Mouse (Mus musculus): ENCODE results near the gene Scarf1.

DNA sequence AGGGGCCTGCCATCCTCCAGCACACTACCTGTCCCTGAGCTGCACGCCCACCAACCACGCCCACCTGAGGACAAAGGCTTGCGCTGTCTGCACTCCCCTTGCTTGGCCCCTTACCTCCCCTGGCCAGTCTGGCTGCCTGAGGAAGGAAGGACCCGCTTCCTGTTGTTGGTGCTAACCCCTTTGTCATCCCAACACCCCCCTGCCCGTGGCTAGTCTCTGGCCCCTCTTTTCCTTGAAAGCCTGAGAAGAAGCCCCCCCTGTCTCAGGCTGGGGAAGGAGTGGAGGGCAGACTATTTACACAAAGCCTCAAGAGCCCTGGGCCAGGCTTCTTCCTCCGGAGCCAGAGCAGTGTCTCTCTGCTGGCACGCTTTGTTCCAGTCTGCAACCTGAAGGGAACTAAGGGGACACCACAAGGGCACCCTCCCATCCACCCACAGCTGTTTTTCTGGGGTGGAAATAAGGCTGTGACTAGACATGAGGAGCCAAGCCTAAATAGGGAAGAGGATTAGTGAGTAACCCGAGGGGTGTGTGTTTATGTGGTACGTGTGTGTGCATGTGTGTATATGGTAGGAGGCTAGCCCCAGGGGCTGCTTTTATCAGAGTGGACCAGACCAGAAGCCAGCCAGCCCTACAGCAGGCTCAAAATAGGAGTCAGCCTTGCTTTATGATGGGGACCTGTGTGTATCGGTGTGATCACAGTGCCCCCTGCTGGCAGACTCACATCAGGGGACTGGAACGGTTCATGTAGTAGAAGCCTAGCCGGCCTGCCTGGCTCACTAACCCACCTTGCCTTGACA lies 59.7 kb downstream of the Scarf1 start:
- peak; percentile 75 for TF ChIP-seq CTCF (conservative IDR thresholded peaks at IDR 0.05; ENCODE audit: low read length)
- no peak for TF ChIP-seq NANOG (IDR thresholded peaks at IDR 0.05; ENCODE audit: borderline replicate concordance, low read length)

Measured in E14TG2a.4 (cell line).